Mouse (Mus musculus): ENCODE results near the gene Tm6sf1. TPM values are rescaled to one million over a fixed set of nuclear protein-coding genes. Genes with fewer than 3 reads are reported as not detected.

Tm6sf1 gene
- total and polyA plus RNA-seq, 2 experiments from 2014 or later: 7.0 to 12.9 TPM

DNA sequence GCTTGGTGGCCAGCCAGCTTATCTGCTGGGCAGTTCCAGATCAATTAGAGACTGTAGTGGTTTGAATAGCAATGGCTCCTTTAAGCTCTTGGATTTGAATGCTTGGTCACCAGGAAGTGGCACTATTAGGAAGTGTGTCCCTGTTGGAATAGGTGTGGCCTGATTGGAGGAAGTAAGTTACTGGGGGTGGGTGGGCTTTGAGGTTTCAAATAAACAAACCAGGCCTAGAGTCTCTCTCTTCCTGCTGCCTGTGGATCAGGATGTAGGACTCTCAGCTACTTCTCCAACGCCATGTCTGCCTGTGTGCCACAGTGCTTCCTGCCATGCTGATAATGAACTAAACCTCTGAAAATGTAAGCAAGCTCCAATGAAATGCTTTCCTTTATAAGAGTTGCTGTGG lies 15.8 kb upstream of the Tm6sf1 start:
- 78% methylated on average over 1 of the region's 1 CpGs for WGBS
- Histone ChIP-seq H3K4me3 (ENCODE audit: low read depth, low read length) (no peak overlapping the region), H3K9me3 (ENCODE audit: low read length) (no peaks in the 10 kb centered on the region), H3K4me1 (ENCODE audit: insufficient read depth) (peaks cover 7% of the 10 kb centered on the region; the same call in 1 of the 2 replicates), H3K27me3 (ENCODE audit: insufficient read depth, low read length) (no peaks in the 10 kb centered on the region), H3K36me3 (ENCODE audit: insufficient read depth) (no peaks in the 10 kb centered on the region), H3K9ac (no peak overlapping the region), H3K4me2 (ENCODE audit: low read depth) (no peak overlapping the region), H3K27ac (ENCODE audit: low read depth, low read length) (no peak overlapping the region)
- no peak for ATAC-seq
- no peak for DNase-seq
- TF ChIP-seq CTCF (IDR thresholded peaks at IDR 0.05; ENCODE audit: low read depth): no peak

DNA sequence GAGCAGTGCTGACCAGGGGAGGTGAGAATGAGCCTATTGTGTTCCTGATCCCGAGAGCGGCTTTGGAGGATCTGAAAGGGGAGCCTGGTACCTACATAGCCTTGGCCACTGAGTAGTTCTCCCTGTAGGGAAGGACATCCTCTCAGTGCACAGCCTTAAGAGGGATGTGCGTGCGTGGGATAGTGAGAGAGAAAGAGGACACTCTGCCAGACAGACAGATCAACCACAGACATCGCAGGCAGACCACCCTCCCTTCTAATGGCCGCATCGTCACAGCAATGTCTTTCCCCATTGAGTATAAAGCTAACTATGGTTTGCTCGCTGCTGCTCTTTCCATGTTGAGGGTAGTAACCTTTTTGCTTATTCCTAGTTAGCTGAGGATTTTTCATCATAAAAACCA lies 14.9 kb upstream of the Tm6sf1 start:
- 63% methylated on average over 8 of the region's 8 CpGs for WGBS
- Histone ChIP-seq H3K4me2 (ENCODE audit: low read depth) (no peak overlapping the region), H3K9me3 (ENCODE audit: low read length) (no peaks in the 10 kb centered on the region), H3K4me1 (ENCODE audit: insufficient read depth) (peaks cover 7% of the 10 kb centered on the region; the same call in 1 of the 2 replicates), H3K27ac (ENCODE audit: low read depth, low read length) (no peak overlapping the region), H3K9ac (no peak overlapping the region), H3K4me3 (ENCODE audit: low read depth, low read length) (no peak overlapping the region), H3K27me3 (ENCODE audit: insufficient read depth, low read length) (no peaks in the 10 kb centered on the region), H3K36me3 (ENCODE audit: insufficient read depth) (no peaks in the 10 kb centered on the region)
- DNase-seq (no peak), ATAC-seq (no peak)
- no peak for TF ChIP-seq CTCF (IDR thresholded peaks at IDR 0.05; ENCODE audit: low read depth)

DNA sequence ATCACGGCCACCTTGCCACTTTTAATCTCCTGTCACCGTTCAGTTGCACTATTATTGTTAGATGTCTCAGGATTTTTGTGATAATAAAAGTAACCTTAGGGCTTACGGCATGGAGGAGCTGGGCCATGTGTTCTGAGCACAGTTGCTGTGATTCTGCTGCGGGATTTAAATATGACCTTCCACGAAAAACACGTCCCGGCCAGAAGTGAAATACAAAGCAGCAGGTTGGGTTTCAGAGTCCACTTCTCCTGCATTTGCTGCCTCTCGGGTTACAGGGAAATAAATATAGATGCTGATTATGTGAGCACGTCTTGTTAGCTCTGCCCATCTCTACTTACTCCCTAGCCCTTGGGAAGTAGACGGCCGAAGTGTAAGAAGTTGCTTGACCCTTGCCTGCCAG lies 14.0 kb upstream of the Tm6sf1 start:
- Histone ChIP-seq H3K27me3 (ENCODE audit: insufficient read depth, low read length) (no peaks in the 10 kb centered on the region), H3K36me3 (ENCODE audit: insufficient read depth) (no peaks in the 10 kb centered on the region), H3K4me2 (ENCODE audit: low read depth) (no peak overlapping the region), H3K9me3 (ENCODE audit: low read length) (no peaks in the 10 kb centered on the region), H3K9ac (no peak overlapping the region), H3K4me3 (ENCODE audit: low read depth, low read length) (no peak overlapping the region), H3K4me1 (ENCODE audit: insufficient read depth) (peaks cover 7% of the 10 kb centered on the region; the same call in 1 of the 2 replicates), H3K27ac (ENCODE audit: low read depth, low read length) (no peak overlapping the region)
- ATAC-seq (no peak), DNase-seq (no peak)
- TF ChIP-seq CTCF (IDR thresholded peaks at IDR 0.05; ENCODE audit: low read depth): no peak
- 89% methylated on average over 11 of the region's 11 CpGs for WGBS

DNA sequence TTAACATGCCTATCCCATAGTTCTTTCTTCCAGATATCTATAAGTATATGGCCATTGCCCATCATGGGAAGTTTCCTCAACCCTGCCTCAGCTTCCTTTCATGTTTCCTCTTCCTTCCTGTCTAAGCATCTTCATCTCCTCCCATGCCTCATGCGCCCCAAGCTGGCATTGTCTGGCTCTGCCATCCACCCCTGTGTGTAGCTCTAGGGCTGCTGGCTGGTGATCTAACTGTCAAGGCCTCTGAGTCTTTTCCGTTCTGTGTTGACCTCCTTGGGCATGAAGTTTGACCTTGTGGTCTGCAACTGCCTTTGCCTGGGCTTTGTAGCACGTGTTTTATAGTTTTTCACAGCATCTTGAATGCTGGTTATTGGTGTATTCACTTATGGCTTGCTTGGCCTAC lies 13.5 kb upstream of the Tm6sf1 start:
- DNase-seq (no peak), ATAC-seq (no peak)
- H3K9ac ChIP-seq: no peak overlapping the region
- H3K9me3 ChIP-seq (ENCODE audit: low read length): no peaks in the 10 kb centered on the region
- 88% methylated on average over 3 of the region's 3 CpGs for WGBS
- no peaks in the 10 kb centered on the region for H3K36me3 ChIP-seq (ENCODE audit: insufficient read depth)
- TF ChIP-seq CTCF (IDR thresholded peaks at IDR 0.05; ENCODE audit: low read depth): no peak
- peaks cover 7% of the 10 kb centered on the region; the same call in 1 of the 2 replicates for H3K4me1 ChIP-seq (ENCODE audit: insufficient read depth)
- H3K4me2 ChIP-seq (ENCODE audit: low read depth): no peak overlapping the region
- no peak overlapping the region for H3K27ac ChIP-seq (ENCODE audit: low read depth, low read length)
- no peak overlapping the region for H3K4me3 ChIP-seq (ENCODE audit: low read depth, low read length)
- no peaks in the 10 kb centered on the region for H3K27me3 ChIP-seq (ENCODE audit: insufficient read depth, low read length)

DNA sequence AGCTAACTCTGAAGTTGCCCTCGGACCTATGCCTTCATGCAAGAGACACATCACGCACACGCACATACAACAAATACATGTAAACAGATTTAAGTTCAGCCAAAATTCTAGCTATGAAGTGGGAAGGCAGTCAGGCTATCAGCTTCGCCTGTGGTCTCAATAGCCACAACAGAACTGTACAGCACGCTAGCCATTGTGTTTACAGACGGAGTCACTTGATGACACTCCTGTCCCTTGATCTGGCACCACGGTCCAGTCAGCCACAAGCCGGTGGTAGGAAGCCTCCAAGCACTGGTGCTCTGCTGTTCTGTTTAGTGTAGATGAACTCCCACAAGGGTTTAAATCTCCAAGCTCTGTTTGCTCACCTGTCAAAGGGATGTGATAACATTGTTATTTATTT lies 12.8 kb upstream of the Tm6sf1 start:
- Histone ChIP-seq H3K36me3 (ENCODE audit: insufficient read depth) (no peaks in the 10 kb centered on the region), H3K4me3 (ENCODE audit: low read depth, low read length) (no peak overlapping the region), H3K9ac (no peak overlapping the region), H3K4me1 (ENCODE audit: insufficient read depth) (peaks cover 5% of the 10 kb centered on the region; the same call in 1 of the 2 replicates), H3K4me2 (ENCODE audit: low read depth) (no peak overlapping the region), H3K27me3 (ENCODE audit: insufficient read depth, low read length) (no peaks in the 10 kb centered on the region), H3K9me3 (ENCODE audit: low read length) (no peaks in the 10 kb centered on the region), H3K27ac (ENCODE audit: low read depth, low read length) (no peak overlapping the region)
- TF ChIP-seq CTCF (IDR thresholded peaks at IDR 0.05; ENCODE audit: low read depth): no peak
- DNase-seq (no peak), ATAC-seq (no peak)
- WGBS: 94% methylated on average over 8 of the region's 8 CpGs

DNA sequence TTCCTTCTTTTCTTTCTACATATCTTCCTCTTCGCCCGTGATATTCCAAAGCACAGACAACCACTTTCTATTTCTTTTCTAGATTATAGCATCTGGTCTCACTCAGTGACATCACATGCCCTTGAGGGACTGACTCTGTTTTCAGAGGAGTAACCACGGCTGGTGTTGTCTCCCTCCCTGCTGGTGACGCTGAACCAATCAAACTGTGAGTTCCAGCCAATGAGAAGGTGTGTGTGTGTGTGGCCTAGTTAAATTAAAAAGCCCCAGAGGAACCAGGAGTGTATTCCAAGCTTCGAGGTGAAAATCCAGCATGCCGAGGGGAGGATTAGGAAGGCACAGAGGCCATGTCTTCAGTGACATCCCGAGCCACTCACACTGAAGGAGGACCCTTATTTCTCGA lies 11.8 kb upstream of the Tm6sf1 start:
- DNase-seq (no peak), ATAC-seq (peak; percentile 45; the same call in 1 of the 2 replicates)
- Histone ChIP-seq H3K4me1 (ENCODE audit: insufficient read depth) (no peaks in the 10 kb centered on the region), H3K4me2 (ENCODE audit: low read depth) (no peak overlapping the region), H3K9me3 (ENCODE audit: low read length) (no peaks in the 10 kb centered on the region), H3K36me3 (ENCODE audit: insufficient read depth) (no peaks in the 10 kb centered on the region), H3K4me3 (ENCODE audit: low read depth, low read length) (no peak overlapping the region), H3K27me3 (ENCODE audit: insufficient read depth, low read length) (no peaks in the 10 kb centered on the region), H3K9ac (no peak overlapping the region), H3K27ac (ENCODE audit: low read depth, low read length) (no peak overlapping the region)
- TF ChIP-seq CTCF (IDR thresholded peaks at IDR 0.05; ENCODE audit: low read depth): no peak
- WGBS: 32% methylated on average over 8 of the region's 8 CpGs

DNA sequence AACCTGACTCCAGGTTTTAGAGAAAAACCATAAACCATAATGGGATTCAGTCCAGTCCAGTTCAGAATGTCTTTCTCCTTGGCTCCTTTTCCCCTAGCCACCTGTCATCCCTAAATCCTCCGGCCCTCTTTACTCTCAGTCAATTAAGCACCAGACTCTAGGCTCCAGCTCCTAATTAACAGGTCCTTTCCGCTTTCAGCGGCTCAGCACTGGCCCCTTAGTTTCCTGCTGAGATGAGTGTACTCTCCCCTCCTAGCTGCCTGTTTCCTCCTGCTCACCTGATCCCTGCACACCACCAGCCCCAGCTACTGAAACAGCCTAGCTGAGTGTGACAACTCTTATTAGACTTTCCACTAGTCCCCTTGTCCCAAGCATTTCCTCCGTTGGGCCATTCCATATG lies 11.0 kb upstream of the Tm6sf1 start:
- DNase-seq (no peak), ATAC-seq (no peak)
- Histone ChIP-seq H3K9ac (no peak overlapping the region), H3K27me3 (ENCODE audit: insufficient read depth, low read length) (no peaks in the 10 kb centered on the region), H3K27ac (ENCODE audit: low read depth, low read length) (no peak overlapping the region), H3K4me1 (ENCODE audit: insufficient read depth) (no peaks in the 10 kb centered on the region), H3K4me3 (ENCODE audit: low read depth, low read length) (no peak overlapping the region), H3K4me2 (ENCODE audit: low read depth) (no peak overlapping the region), H3K9me3 (ENCODE audit: low read length) (no peaks in the 10 kb centered on the region), H3K36me3 (ENCODE audit: insufficient read depth) (no peaks in the 10 kb centered on the region)
- WGBS: 11% methylated on average over 4 of the region's 4 CpGs
- TF ChIP-seq CTCF (IDR thresholded peaks at IDR 0.05; ENCODE audit: low read depth): no peak

DNA sequence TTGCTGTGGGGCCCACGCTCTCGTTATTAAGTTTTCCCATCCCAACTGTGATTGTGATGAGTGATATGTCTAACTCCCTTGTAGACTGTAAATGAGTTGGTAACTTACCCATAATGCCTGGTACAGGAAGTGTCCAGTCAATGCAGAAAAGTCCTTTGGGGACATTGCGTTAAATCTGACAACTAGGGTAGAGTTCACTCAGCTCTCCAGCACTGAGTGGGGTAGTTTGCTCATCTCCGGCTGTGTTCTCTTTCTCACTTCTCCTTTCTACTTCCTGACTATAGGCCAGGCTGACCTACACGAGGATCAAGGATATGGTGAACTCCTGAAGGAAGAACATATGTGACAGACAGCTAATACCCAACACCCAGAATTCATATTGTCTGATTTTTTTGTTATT lies 9.6 kb upstream of the Tm6sf1 start:
- 94% methylated on average over 5 of the region's 5 CpGs for WGBS
- TF ChIP-seq CTCF (IDR thresholded peaks at IDR 0.05; ENCODE audit: low read depth): no peak
- H3K36me3 ChIP-seq (ENCODE audit: insufficient read depth): no peaks in the 10 kb centered on the region
- no peak overlapping the region for H3K4me3 ChIP-seq (ENCODE audit: low read depth, low read length)
- ATAC-seq: no peak
- no peak overlapping the region for H3K4me2 ChIP-seq (ENCODE audit: low read depth)
- H3K27ac ChIP-seq (ENCODE audit: low read depth, low read length): no peak overlapping the region
- DNase-seq: no peak
- H3K4me1 ChIP-seq (ENCODE audit: insufficient read depth): no peaks in the 10 kb centered on the region
- H3K9me3 ChIP-seq (ENCODE audit: low read length): no peaks in the 10 kb centered on the region
- H3K27me3 ChIP-seq (ENCODE audit: insufficient read depth, low read length): no peaks in the 10 kb centered on the region
- no peak overlapping the region for H3K9ac ChIP-seq
